Mouse (Mus musculus) CH12.LX (cell line): Measurements from ENCODE around the gene Iqschfp.

Experiments used
- ELF1 ChIP-seq: IDR thresholded peaks from 2 replicates; pipeline ENCODE4 v1.6.1; 2014; ENCODE audit warnings: low read depth, mild to moderate bottlenecking, inconsistent platforms, low read length, improper control_type of control experiment
- GABPA ChIP-seq: IDR thresholded peaks from 2 replicates; pipeline ENCODE4 v1.6.1; 2012; ENCODE audit warnings: low read depth, low read length, improper control_type of control experiment, inconsistent platforms; ENCODE audit not compliant: insufficient replicate concordance
- MAX ChIP-seq: IDR thresholded peaks from 2 replicates; pipeline ENCODE4 v1.6.1; 2011; ENCODE audit warnings: low read length, improper control_type of control experiment
- MXI1 ChIP-seq: IDR thresholded peaks from 2 replicates; pipeline ENCODE4 v1.6.1; 2011; ENCODE audit warnings: mild to moderate bottlenecking, low read depth, low read length, improper control_type of control experiment
- SMC3 ChIP-seq: IDR thresholded peaks from 2 replicates; pipeline ENCODE4 v1.6.1; 2011; ENCODE audit warnings: low read depth, low read length, improper control_type of control experiment
- TBP ChIP-seq: conservative IDR thresholded peaks from 2 replicates; pipeline ENCODE4 v1.6.1; 2011; ENCODE audit warnings: low read depth, low read length, improper control_type of control experiment

DNA sequence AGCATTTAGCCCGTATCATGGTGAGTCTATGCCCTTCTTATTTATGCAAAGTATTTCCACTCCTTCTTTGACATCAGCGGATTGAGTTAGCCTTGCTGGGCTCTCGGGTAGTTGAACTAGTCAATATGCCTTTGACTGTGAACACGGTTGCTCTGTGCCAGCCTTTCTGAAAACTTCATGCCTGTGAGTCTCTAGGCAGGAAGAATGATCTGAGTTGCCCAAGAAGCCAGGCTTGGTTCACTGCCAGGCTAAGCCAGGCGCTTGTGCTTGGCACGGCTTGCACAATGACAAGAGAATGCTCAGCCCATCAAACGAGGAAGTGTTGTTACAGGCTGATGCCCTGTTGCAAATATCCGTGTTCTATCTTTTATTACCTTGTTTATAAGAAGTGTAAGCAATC is 671.9 kb downstream of the Iqschfp start:
- no peak for TF ChIP-seq MXI1
- no peak for TF ChIP-seq MAX
- no peak for TF ChIP-seq GABPA
- no peak for TF ChIP-seq SMC3
- no peak for TF ChIP-seq ELF1
- TF ChIP-seq TBP = no peak
